Mouse (Mus musculus): ENCODE measurements around the gene Cd80. TPM values are rescaled to one million over a fixed set of nuclear protein-coding genes. Genes with fewer than 3 reads are reported as not detected.

The Cd80 gene
- polyA plus RNA-seq, 1 experiment from 2014 or later = 0.25 TPM

- ATAC-seq = peak; percentile 99
- WGBS = under 1% methylated on average over 73 of the region's 73 CpGs
- peak; percentile 98 for DNase-seq (ENCODE audit: low spot score)
These were observed 67.0 kb downstream of the Cd80 start, which contains the start of gene Timmdc1 for GRCm38 (mm10) chr16:38522129-38523084. Gene Timmdc1 (minus strand): TSS chr16:38522663.

GRCm38 (mm10) chr16:38526264-38526663 lies 70.9 kb downstream of the Cd80 start:
- WGBS = 93% methylated on average over 6 of the region's 6 CpGs

More at GRCm38 (mm10) chr16:38522129-38523084, 67.0 kb downstream of the Cd80 start, which contains the start of gene Timmdc1:
- Histone ChIP-seq H3K27ac (ENCODE audit: low read depth, low read length) (peak within 1 kb of the TSS; percentile 90), H3K4me2 (ENCODE audit: low read length) (peak within 1 kb of the TSS; percentile 64), H3K36me3 (ENCODE audit: control insufficient read depth, insufficient read depth, low read length) (peaks cover 40% of the 10 kb centered on the region), H3K9me3 (replicated peaks; ENCODE audit: control insufficient read depth, low read length) (no peaks in the 10 kb centered on the region), H3K27me3 (replicated peaks; ENCODE audit: control insufficient read depth, insufficient read depth, low read length) (no peaks in the 10 kb centered on the region), H3K4me3 (ENCODE audit: low read depth, low read length) (peak within 1 kb of the TSS; percentile 95), H3K4me1 (ENCODE audit: control insufficient read depth, insufficient read depth, low read length) (peaks cover 11% of the 10 kb centered on the region), H3K9ac (ENCODE audit: low read length) (peak within 1 kb of the TSS; percentile 94)

GRCm38 (mm10) chr16:38536544-38537146 lies 81.3 kb downstream of the Cd80 start:
- Histone ChIP-seq H3K4me1 (ENCODE audit: control insufficient read depth, insufficient read depth, low read length) (no peaks in the 10 kb centered on the region), H3K36me3 (ENCODE audit: control insufficient read depth, insufficient read depth, low read length) (peaks cover 91% of the 10 kb centered on the region), H3K4me2 (ENCODE audit: low read length) (no peak overlapping the region), H3K27ac (ENCODE audit: low read depth, low read length) (no peak overlapping the region), H3K9me3 (replicated peaks; ENCODE audit: control insufficient read depth, low read length) (no peaks in the 10 kb centered on the region), H3K9ac (ENCODE audit: low read length) (no peak overlapping the region; the same call in 1 of the 2 replicates), H3K27me3 (replicated peaks; ENCODE audit: control insufficient read depth, insufficient read depth, low read length) (no peaks in the 10 kb centered on the region), H3K4me3 (ENCODE audit: low read depth, low read length) (no peak overlapping the region)
- ATAC-seq = peak; percentile 71
- 39% methylated on average over 8 of the region's 8 CpGs for WGBS
- DNase-seq (ENCODE audit: low spot score) = peak; percentile 85

More at GRCm38 (mm10) chr16:38526264-38526663, 70.9 kb downstream of the Cd80 start:
- Histone ChIP-seq H3K9me3 (replicated peaks; ENCODE audit: control insufficient read depth, low read length) (no peaks in the 10 kb centered on the region), H3K4me3 (ENCODE audit: low read depth, low read length) (no peak overlapping the region), H3K27me3 (replicated peaks; ENCODE audit: control insufficient read depth, insufficient read depth, low read length) (no peaks in the 10 kb centered on the region), H3K9ac (ENCODE audit: low read length) (no peak overlapping the region), H3K27ac (ENCODE audit: low read depth, low read length) (no peak overlapping the region), H3K4me2 (ENCODE audit: low read length) (no peak overlapping the region), H3K4me1 (ENCODE audit: control insufficient read depth, insufficient read depth, low read length) (peaks cover 10% of the 10 kb centered on the region), H3K36me3 (ENCODE audit: control insufficient read depth, insufficient read depth, low read length) (peaks cover 70% of the 10 kb centered on the region)
- ATAC-seq (no peak), DNase-seq (ENCODE audit: low spot score) (no peak)

GRCm38 (mm10) chr16:38538716-38539380 lies 83.5 kb downstream of the Cd80 start:
- WGBS = 93% methylated on average over 13 of the region's 13 CpGs
- no peak overlapping the region for H3K4me2 ChIP-seq (ENCODE audit: low read length)

More at GRCm38 (mm10) chr16:38538716-38539380, 83.5 kb downstream of the Cd80 start:
- Histone ChIP-seq H3K9ac (ENCODE audit: low read length) (no peak overlapping the region), H3K4me3 (ENCODE audit: low read depth, low read length) (no peak overlapping the region), H3K27me3 (replicated peaks; ENCODE audit: control insufficient read depth, insufficient read depth, low read length) (no peaks in the 10 kb centered on the region), H3K4me1 (ENCODE audit: control insufficient read depth, insufficient read depth, low read length) (no peaks in the 10 kb centered on the region), H3K27ac (ENCODE audit: low read depth, low read length) (no peak overlapping the region), H3K36me3 (ENCODE audit: control insufficient read depth, insufficient read depth, low read length) (peaks cover 89% of the 10 kb centered on the region), H3K9me3 (replicated peaks; ENCODE audit: control insufficient read depth, low read length) (no peaks in the 10 kb centered on the region)
- DNase-seq (ENCODE audit: low spot score) (no peak), ATAC-seq (no peak)

Other genes starting within 250 kb of the Cd80 start
- not detected in 2 replicates for gene Nr1i2, start 160.7 kb upstream of the Cd80 start, polyA plus RNA-seq (2014; fragmentation: Nextera tagmentation; extraction: Ambion mirVana)
- 0.71 and 0.83 TPM in 2 replicates for gene Maats1, start 113.4 kb upstream of the Cd80 start, polyA plus RNA-seq (2014; fragmentation: Nextera tagmentation; extraction: Ambion mirVana)
- 107 and 126 TPM in 2 replicates for gene Cox17, start 108.6 kb upstream of the Cd80 start, polyA plus RNA-seq (2014; fragmentation: Nextera tagmentation; extraction: Ambion mirVana)
- not detected in 2 replicates for gene Gm21987, start 108.5 kb upstream of the Cd80 start, polyA plus RNA-seq (2014; fragmentation: Nextera tagmentation; extraction: Ambion mirVana)
- gene Popdc2, start 93.4 kb upstream of the Cd80 start, polyA plus RNA-seq (2014; fragmentation: Nextera tagmentation; extraction: Ambion mirVana) = 0.17 and 0.51 TPM in 2 replicates
- 0.39 and 0.61 TPM in 2 replicates for gene Pla1a, start 22.4 kb upstream of the Cd80 start, polyA plus RNA-seq (2014; fragmentation: Nextera tagmentation; extraction: Ambion mirVana)
- 124 and 129 TPM in 2 replicates for gene Adprh, start 2.9 kb upstream of the Cd80 start, polyA plus RNA-seq (2014; fragmentation: Nextera tagmentation; extraction: Ambion mirVana)
- gene Timmdc1, start 67.1 kb downstream of the Cd80 start, polyA plus RNA-seq (2014; fragmentation: Nextera tagmentation; extraction: Ambion mirVana) = 26.4 and 28.4 TPM in 2 replicates
- 67.2 and 69.5 TPM in 2 replicates for gene Poglut1, start 94.7 kb downstream of the Cd80 start, polyA plus RNA-seq (2014; fragmentation: Nextera tagmentation; extraction: Ambion mirVana)
- gene Tmem39a, start 103.1 kb downstream of the Cd80 start, polyA plus RNA-seq (2014; fragmentation: Nextera tagmentation; extraction: Ambion mirVana) = 41.6 and 42.6 TPM in 2 replicates

Data from forebrain, embryonic 14.5 days (tissue).